Mouse (Mus musculus) lung, postnatal 0 days (tissue): ENCODE measurements around the gene 4930583I09Rik.

Source experiments
- CTCF ChIP-seq: IDR thresholded peaks from 2 replicates; pipeline ENCODE4 v1.5.1; 2016; ENCODE audit warnings: antibody characterized with exemption, mild to moderate bottlenecking
- EP300 ChIP-seq: IDR thresholded peaks from 2 replicates; pipeline ENCODE4 v1.6.1; 2016; ENCODE audit warnings: antibody characterized with exemption, mild to moderate bottlenecking, control low read depth

DNA sequence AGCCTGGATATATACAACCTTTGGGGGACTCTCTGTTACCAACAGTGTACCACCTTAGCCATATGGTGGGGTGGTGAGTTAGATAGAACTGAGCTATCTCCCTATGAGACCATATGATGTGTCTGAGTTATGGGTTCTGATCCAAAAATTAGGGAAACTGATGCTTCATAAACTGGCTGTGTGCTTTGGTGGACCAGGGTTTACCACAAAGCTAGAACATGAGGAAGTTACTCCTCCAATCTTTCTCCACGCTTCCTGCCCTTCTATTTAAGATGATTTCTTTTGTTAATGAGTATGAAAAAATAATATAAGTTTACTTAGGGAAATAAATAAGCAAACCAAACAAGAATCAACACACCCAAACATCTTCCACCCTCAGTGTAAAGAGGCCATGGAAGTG lies 10.8 kb upstream of the 4930583I09Rik start:
- TF ChIP-seq CTCF, result no peak
- TF ChIP-seq EP300, result no peak
